Mouse (Mus musculus) small intestine, adult 2 months (tissue): Measurements from ENCODE around the gene Kdm4b. TPM values are rescaled to one million over a fixed set of nuclear protein-coding genes. Genes with fewer than 3 reads are reported as not detected.

Experiments
- H3K27ac ChIP-seq: fragments of 200-500 bp; 2 replicates; pipeline ENCODE4 v1.5.1; 2012; ENCODE audit warnings: low read depth, low read length, control low read depth, inconsistent platforms; ENCODE audit not compliant: insufficient read depth
- H3K27me3 ChIP-seq: fragments of 200-500 bp; 2 replicates; pipeline ENCODE4 v1.6.1; 2012; ENCODE audit warnings: mild to moderate bottlenecking, moderate library complexity, low read length, inconsistent platforms; ENCODE audit not compliant: control insufficient read depth, insufficient read depth
- H3K36me3 ChIP-seq: fragments of 200-500 bp; 2 replicates; pipeline ENCODE4 v1.6.1; 2012; ENCODE audit warnings: mild to moderate bottlenecking, low read length, control low read depth, inconsistent platforms; ENCODE audit not compliant: control insufficient read depth, insufficient read depth
- H3K4me1 ChIP-seq: fragments of 200-500 bp; 2 replicates; pipeline ENCODE4 v1.6.1; 2012; ENCODE audit warnings: low read length, inconsistent platforms, mixed read lengths; ENCODE audit not compliant: control insufficient read depth, insufficient read depth, insufficient read length
- H3K4me3 ChIP-seq: fragments of 200-500 bp; 2 replicates; pipeline ENCODE4 v1.5.1; 2012; ENCODE audit warnings: low read depth, mild to moderate bottlenecking, control low read depth, inconsistent platforms, low read length, moderate library complexity
- CTCF ChIP-seq: fragments of 200-500 bp; IDR thresholded peaks from 2 replicates; pipeline ENCODE4 v1.5.1; 2012; ENCODE audit warnings: low read depth, mild to moderate bottlenecking, control low read depth, inconsistent platforms, low read length, moderate library complexity, mixed read lengths; ENCODE audit not compliant: insufficient replicate concordance, insufficient read length; ENCODE audit errors: extremely low read depth
- POLR2A ChIP-seq: fragments of 200-500 bp; IDR thresholded peaks from 2 replicates; pipeline ENCODE4 v1.6.1; 2012; ENCODE audit warnings: low read depth, mild to moderate bottlenecking, control low read depth, inconsistent platforms, low read length, moderate library complexity
- WGBS: fragments of 180-500 bp; shearing (Covaris S2); methylation state at CpG from one replicate; pipeline ENCODE4 v1.1.7; 2018; 5-methylcytosine and 5-hydroxymethylcytosine counted together
- polyA plus RNA-seq: library from polyadenylated mRNA; depleted of rRNA; stranded (reverse); fragments of >200 nt; gene quantifications from 2 replicates; pipeline ENCODE4 v1.2.3, GENCODE M21; 2012

Kdm4b gene
- polyA plus RNA-seq, 1 experiment = 38.3 TPM

- Histone ChIP-seq H3K27me3 (no peaks in the 10 kb centered on the region), H3K27ac (no peak overlapping the region), H3K4me1 (no peaks in the 10 kb centered on the region), H3K36me3 (peaks cover 4% of the 10 kb centered on the region; the same call in 1 of the 2 replicates), H3K4me3 (no peak overlapping the region)
- 89% methylated on average over 9 of the region's 9 CpGs for WGBS
- TF ChIP-seq POLR2A = no peak
- TF ChIP-seq CTCF = no peak
These were observed 88.9 kb downstream of the Kdm4b start for GRCm38 (mm10) chr17:56414785-56415184.

- 85% methylated on average over 12 of the region's 12 CpGs for WGBS
- no peak overlapping the region for H3K27ac ChIP-seq
- H3K4me3 ChIP-seq = no peak overlapping the region
- TF ChIP-seq POLR2A (no peak), CTCF (no peak)
- H3K4me1 ChIP-seq = no peaks in the 10 kb centered on the region
- peaks cover 4% of the 10 kb centered on the region; the same call in 1 of the 2 replicates for H3K36me3 ChIP-seq
- H3K27me3 ChIP-seq = no peaks in the 10 kb centered on the region
These were observed 92.4 kb downstream of the Kdm4b start for GRCm38 (mm10) chr17:56418304-56418703.

- no peak for TF ChIP-seq POLR2A
- TF ChIP-seq CTCF = no peak
- H3K27ac ChIP-seq = no peak overlapping the region
- H3K36me3 ChIP-seq = 0 out of 2 replicates have a peak, but pooled peaks cover 2% of the 10 kb centered on the region
- peaks cover 3% of the 10 kb centered on the region for H3K4me1 ChIP-seq
- WGBS = 100% methylated on average over 2 of the region's 2 CpGs
- H3K4me3 ChIP-seq = no peak overlapping the region
- H3K27me3 ChIP-seq = no peaks in the 10 kb centered on the region
These were observed 94.2 kb downstream of the Kdm4b start for GRCm38 (mm10) chr17:56420022-56420421.

- 20% methylated on average over 77 of the region's 77 CpGs for WGBS
- H3K27ac ChIP-seq = no peak overlapping the region
- H3K4me3 ChIP-seq = peak overlapping the region; percentile 78
- no peaks in the 10 kb centered on the region for H3K27me3 ChIP-seq
- peaks cover 9% of the 10 kb centered on the region for H3K4me1 ChIP-seq
- no peaks in the 10 kb centered on the region for H3K36me3 ChIP-seq
- TF ChIP-seq CTCF (no peak), POLR2A (no peak)
These were observed 99.1 kb downstream of the Kdm4b start for GRCm38 (mm10) chr17:56424726-56425583.

- Histone ChIP-seq H3K36me3 (no peaks in the 10 kb centered on the region), H3K4me1 (peaks cover 9% of the 10 kb centered on the region), H3K27ac (no peak overlapping the region), H3K27me3 (no peaks in the 10 kb centered on the region), H3K4me3 (peak overlapping the region; percentile 78)
- TF ChIP-seq POLR2A (no peak), CTCF (peak; percentile 59)
- 4% methylated on average over 47 of the region's 47 CpGs for WGBS
These were observed 99.7 kb downstream of the Kdm4b start for GRCm38 (mm10) chr17:56425584-56425914.

GRCm38 (mm10) chr17:56425941-56426340, 100.1 kb downstream of the Kdm4b start:
- WGBS = 43% methylated on average over 3 of the region's 3 CpGs
- no peaks in the 10 kb centered on the region for H3K36me3 ChIP-seq
- peak overlapping the region; percentile 78 for H3K4me3 ChIP-seq
- no peaks in the 10 kb centered on the region for H3K27me3 ChIP-seq
- H3K27ac ChIP-seq = no peak overlapping the region
- TF ChIP-seq CTCF = no peak
- peaks cover 9% of the 10 kb centered on the region for H3K4me1 ChIP-seq

- H3K4me3 ChIP-seq = no peak overlapping the region
- peaks cover 9% of the 10 kb centered on the region for H3K4me1 ChIP-seq
- no peak overlapping the region for H3K27ac ChIP-seq
- 89% methylated on average over 28 of the region's 28 CpGs for WGBS
- no peaks in the 10 kb centered on the region for H3K36me3 ChIP-seq
- TF ChIP-seq CTCF (no peak), POLR2A (no peak)
- no peaks in the 10 kb centered on the region for H3K27me3 ChIP-seq
These were observed 102.0 kb downstream of the Kdm4b start for GRCm38 (mm10) chr17:56427857-56428256.

DNA sequence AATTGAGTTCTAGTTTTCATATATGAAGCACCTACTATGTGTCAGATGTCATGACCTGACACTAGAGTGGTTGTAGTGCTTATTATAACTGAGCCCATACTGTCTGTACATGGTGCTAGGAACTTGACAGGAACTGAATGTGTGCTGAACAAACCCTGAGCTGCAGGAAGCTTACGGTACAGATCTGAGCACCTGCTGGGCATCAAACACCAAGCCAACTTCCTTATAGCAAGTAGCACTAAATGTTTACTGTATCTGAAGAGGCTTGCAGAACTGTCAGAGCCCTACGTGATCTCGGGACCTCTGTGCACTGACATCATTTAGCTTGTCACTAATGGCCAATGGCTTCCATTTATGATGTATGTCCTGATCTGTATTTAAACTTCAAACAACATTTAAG, 105.7 kb downstream of the Kdm4b start:
- H3K36me3 ChIP-seq = no peaks in the 10 kb centered on the region
- TF ChIP-seq CTCF = no peak
- TF ChIP-seq POLR2A = no peak
- H3K4me1 ChIP-seq = no peaks in the 10 kb centered on the region
- no peak overlapping the region for H3K27ac ChIP-seq
- 30% methylated on average over 3 of the region's 3 CpGs for WGBS
- no peaks in the 10 kb centered on the region for H3K27me3 ChIP-seq
- no peak overlapping the region for H3K4me3 ChIP-seq
